Mouse (Mus musculus) heart, postnatal 25 days (tissue): ENCODE measurements around the gene Hexb. TPM values are rescaled to one million over a fixed set of nuclear protein-coding genes. Genes with fewer than 3 reads are reported as not detected.
A peak's percentile ranks its signal among the peaks of the same experiment; 100 is the strongest.

Source experiments
- DNase-seq: peaks from one replicate; pipeline ENCODE4 v3.0.0; 2022; ENCODE audit warnings: low spot score
- intact Hi-C: fragments of 180-260 bp; cut with DNase I; formaldehyde crosslinking; loops from one replicate; pipeline ENCODE4 v1.15.1; 2025
- total RNA-seq, 2 experiments: library from RNA; stranded (reverse); gene quantifications; 2 replicates each; pipeline ENCODE4 v1.2.3; 2021

The Hexb gene
- total RNA-seq: 10 to 100 TPM; 20.8 to 23.2 TPM

DNA sequence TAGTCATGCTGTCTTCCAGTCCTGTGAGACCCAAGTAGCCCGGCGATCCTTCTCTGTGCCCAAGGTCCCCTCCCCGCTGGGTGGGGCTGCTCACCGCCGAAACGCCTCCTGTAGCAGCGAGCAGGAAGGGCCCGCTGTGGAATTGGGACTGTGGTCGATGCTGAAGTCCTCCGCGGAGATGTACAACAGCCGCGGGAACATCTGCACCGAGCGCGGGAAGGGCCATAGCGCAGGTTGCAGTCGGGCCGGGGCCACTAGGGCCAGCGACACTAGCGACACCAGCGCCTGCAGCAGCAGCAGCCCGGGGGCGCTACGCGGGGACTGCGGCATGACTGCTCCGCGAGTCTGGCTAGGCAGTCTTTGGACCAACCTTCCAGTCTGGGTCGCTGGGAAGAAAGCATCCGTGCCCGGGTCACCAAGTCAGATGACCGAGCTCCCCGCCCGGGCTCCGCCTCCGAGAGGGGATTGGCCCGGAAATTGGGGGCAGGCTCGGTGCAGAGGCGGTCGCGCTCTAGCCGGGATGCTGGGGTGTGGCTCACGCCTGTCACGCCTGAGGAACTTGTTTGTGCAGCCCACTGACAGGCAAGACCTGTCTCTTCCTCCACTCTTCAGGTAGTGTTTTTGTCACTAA is at the start of gene Hexb:
Gene Hexb, minus strand, starts transcription at position 426 of the 631 bp plus-strand sequence.
- intact Hi-C loops: no loop called here
- DNase-seq: peak; percentile 94

DNA sequence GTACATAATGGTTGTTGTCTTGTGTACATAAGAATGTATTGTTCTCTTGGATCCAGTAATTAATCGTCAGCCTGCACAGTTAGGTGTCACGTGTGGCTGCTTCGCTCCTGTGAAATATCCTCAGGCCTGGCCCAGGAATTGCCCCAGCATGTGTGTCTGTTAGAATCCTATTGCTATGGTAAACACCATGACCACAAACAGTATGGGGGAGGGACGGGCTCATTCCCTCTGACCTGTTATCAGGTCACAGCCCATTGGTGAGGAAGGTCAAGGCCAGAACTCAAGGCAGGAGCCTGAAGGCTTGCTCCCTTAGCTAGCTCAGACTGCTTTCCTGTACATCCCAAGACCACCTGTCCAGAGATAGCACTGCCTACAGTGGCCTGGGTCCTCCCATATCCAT is 49.6 kb upstream of the Hexb start:
- intact Hi-C loops: no loop called here

DNA sequence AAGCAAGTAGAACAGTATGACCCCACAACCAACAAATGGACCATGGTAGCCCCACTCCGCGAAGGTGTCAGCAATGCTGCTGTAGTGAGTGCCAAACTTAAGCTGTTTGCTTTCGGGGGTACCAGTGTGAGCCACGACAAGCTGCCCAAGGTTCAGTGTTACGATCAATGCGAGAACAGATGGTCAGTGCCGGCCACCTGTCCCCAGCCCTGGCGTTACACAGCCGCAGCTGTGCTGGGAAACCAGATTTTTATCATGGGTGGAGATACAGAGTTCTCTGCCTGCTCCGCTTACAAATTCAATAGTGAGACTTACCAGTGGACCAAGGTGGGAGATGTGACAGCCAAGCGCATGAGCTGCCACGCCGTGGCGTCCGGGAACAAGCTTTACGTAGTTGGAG is 48.1 kb upstream of the Hexb start:
- intact Hi-C loops: no loop called here
- no peak for DNase-seq

More for the DNA sequence above, 49.6 kb upstream of the Hexb start:
- DNase-seq: no peak

DNA sequence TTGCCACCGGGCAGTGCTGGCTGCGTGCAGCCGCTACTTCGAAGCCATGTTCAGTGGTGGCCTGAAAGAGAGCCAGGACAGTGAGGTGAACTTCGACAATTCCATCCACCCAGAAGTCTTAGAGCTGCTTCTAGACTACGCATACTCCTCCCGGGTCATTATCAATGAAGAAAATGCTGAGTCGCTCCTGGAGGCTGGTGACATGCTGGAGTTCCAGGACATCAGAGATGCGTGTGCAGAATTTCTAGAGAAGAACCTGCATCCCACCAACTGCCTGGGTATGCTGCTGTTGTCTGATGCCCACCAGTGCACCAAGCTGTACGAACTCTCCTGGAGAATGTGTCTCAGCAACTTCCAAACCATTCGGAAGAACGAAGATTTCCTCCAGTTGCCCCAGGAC is 47.0 kb upstream of the Hexb start:
- intact Hi-C loops: no loop called here
- no peak for DNase-seq

DNA sequence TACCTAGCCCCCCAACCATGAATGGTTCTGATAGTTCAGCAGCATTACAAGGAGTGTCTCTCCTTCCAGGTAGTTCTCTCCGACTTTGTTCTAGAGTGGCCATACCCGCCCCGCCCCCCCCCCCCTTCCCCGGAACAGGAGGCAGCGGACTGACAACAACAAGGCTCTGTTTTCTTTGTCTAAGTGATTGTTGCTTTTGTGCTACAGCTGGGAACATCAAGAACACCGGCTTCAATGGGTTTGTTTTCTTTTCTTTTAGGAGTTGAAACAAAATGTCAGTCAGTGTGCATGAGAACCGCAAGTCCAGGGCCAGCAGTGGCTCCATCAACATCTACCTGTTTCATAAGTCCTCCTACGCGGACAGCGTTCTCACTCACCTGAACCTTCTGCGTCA is 46.6 kb upstream of the Hexb start:
- intact Hi-C loops: loop anchor here (5.0 kb wide), 2 partner anchors 198 to 303 kb away; no protein-coding TSS in a partner anchor
- no peak for DNase-seq

DNA sequence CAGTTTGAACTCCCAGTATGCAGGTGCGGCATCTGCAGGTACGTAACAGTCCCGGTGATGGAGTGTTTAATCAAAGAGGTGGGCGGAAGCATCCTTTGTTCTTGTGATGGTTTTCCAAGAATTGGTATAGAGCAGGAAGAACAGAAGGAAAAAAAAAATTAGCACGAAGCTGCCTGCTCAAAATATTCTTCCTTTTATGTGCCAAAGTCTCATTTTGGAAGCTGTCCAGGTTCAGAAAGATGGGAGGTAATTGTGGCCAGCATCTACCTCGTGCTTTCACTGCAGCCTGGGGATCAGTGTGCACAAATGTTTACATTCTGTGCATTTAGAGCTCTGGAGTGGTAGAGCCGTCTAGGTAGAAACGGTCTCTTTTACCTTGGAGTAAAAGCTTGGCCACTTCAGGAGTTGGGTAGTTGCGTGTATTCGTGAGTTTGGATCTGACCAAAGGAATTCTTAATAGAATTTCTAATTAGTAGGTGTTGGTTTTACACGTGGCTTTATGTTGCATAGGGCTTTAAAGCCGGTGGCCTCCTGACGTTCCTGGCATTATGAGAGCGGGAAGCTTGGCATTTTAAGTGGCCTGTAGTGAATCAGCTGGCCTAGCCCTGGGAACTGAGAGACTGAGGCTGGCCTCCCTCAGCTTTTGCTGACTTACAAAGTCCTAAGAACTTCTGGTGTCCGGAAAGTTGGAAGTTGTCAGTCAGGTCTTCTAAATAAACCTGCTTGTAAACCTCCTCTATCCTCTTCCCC is 46.0 kb upstream of the Hexb start:
- intact Hi-C loops: loop anchor here (5.0 kb wide), 2 partner anchors 198 to 303 kb away; no protein-coding TSS in a partner anchor
- no peak for DNase-seq

DNA sequence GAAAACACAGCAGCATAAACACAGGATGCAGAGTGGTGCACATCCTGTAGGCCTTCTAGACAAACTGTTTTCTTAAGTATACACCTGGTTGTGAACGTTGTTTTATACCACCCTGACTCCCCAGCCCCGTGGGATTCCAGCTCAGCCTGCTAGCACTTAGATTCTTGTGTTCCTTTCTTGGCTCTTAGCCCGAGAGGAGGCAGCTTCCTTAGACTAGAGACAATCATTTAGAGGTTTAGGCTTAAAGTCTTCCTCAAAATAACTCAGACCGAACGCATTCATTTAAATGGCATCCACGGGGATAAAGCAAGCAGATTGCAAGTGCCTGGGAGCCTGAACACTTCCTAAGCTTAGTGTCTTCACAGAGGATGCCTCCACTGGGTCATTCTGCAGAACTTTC is 44.6 kb upstream of the Hexb start:
- no peak for DNase-seq
- intact Hi-C loops: loop anchor here (5.0 kb wide), 2 partner anchors 200 to 305 kb away; no protein-coding TSS in a partner anchor

DNA sequence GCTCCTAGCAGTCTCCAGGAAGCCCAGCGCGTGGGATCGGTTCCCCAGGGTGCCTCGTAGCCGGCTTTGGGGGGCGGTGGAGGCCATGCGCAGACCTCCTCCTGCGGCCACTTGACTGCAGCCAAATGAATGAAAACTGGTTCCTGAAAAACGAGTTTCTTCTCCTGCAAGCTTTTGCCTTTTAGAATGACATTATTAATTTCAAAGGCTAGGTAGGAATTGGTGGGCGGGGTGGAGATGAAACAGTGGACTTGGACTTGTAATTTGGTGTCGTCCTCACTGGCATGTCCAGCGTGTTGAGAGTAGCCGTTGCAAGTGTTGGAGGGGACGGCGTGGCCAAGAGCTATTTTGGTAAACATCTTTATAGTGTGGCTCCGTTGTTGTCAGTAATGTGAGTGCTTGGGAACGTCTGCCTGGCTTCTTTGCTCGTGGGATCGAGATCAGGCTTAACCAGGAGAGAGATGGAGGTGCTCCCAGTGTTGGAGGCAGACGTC is 43.7 kb upstream of the Hexb start:
- intact Hi-C loops: loop anchor here (2.0 to 5.0 kb wide), 3 partner anchors 53 to 305 kb away; no protein-coding TSS in a partner anchor
- no peak for DNase-seq

DNA sequence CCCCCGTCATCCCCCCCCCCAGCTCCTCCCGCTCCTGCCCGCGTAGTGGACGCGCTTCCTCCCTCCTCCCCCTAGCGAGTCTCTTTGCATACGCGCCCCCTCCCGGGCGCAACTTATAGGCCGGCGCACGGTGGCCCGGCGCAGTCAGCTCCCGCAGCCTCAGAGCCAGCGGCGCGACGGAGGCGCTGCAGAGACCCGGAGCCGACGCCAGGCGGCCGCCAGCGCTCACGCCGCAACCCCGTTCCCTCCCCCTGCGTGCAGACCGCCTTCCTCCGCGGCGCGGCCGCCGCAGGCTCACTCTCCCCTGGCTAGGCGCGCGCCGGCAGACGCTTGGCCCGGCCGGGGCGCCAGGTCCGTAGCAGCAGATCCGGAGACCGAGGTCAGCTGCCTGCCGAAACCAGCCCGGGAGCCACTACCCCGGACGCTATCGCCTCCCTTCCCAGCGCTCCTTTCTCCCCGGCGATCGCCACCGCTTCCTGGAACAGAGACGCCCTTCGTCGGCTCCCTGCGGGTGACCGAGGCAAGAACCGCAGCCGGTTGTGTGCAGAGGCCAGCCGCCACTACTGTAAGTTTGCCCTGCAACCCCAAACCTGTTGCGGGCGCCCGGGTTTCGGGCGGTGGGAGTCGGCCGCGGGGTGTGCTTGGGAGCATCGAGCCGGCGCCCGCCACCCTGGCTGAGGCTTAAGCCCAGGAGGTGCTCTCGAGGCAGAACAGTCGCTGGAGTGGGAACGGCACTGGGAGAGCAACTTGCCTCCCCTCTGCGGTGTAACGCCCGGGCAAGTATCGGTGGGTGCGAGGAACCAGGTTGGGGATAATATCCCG is 43.0 kb upstream of the Hexb start, which contains the start of gene Enc1:
Gene Enc1, plus strand, starts transcription at position 141 of the 822 bp plus-strand sequence.
- intact Hi-C loops: loop anchor here (2.0 to 5.0 kb wide), 3 partner anchors 54 to 306 kb away; no protein-coding TSS in a partner anchor

DNA sequence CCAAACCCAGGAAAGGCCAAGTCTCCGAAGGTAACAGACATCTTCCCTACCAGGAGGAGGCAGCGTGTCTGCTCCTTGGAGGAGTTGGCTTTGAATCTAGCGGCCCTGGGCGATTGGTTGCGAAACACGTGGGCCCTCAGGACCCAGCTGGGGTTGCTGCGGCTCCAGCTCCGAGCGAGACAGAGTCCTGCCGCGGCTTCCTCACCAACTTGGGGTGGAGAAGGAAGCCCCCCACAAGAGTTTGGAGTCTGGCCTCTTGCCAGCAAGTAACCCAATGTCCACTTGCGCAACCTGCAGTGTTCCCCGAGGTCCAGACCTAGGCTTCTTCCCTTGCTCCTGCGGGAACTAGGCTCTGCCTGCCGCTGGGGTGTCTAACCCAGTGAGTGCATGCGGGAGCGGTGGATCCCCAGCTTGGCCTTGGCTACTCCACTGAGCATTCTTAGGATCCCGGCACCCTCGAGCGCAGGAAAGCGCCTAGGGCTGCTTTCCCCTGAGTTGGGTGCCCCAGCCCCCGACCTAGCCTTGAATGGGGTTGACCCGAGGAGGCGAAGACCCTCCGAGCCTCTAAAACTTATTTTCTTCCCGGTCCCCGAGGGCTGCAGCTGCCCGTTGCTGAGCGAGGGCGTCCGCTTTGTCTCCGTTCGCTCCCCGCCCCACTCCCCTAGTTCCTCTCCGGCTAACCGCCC is 42.3 kb upstream of the Hexb start:
- peak; percentile 77 for DNase-seq
- intact Hi-C loops: loop anchor here (2.0 to 5.0 kb wide), 3 partner anchors 54 to 307 kb away; no protein-coding TSS in a partner anchor

More for the DNA sequence above, 43.0 kb upstream of the Hexb start, which contains the start of gene Enc1:
- DNase-seq: peak; percentile 87

DNA sequence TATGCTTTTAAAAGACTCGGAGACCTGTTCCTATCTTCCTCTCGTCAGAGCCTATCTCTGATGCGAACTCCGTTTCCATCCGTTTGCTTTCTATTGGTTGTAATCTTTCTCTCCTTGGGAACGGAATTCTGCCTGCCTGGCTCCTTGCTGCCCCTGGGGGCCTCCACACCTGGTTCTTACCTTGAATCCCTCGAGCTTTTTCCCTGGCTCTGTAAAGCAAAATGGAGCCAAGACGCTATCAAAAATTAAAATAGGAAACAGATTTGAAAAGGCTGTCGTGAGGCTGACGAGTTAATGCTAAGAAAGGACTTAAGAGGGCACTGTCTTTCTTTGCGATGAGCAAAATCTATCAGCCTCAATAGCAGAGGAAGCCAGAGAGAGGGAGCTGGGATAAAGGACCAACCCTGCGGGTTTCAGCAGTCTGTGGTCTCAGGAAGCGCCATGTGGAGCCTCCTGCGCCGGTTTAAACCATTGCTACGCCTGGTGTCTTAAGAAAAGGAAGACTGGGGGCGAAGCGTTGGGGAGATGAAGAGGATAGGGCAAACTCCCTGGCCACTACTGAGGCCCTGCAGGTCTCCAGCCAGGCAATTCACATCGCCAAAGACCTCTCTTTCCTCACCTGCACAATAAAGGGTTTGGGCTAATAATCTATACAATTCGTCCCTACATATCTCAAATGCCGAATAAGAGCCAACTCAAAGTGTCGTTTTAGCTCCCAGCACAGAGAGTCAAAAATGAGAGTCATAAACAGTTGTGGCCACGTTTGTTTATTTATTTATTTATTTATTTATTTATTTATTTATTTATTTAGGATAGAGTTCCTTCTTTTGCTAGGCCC is 41.4 kb upstream of the Hexb start:
- DNase-seq: no peak
- intact Hi-C loops: loop anchor here (2.0 to 10.0 kb wide), 8 partner anchors 55 to 793 kb away; no protein-coding TSS in a partner anchor

DNA sequence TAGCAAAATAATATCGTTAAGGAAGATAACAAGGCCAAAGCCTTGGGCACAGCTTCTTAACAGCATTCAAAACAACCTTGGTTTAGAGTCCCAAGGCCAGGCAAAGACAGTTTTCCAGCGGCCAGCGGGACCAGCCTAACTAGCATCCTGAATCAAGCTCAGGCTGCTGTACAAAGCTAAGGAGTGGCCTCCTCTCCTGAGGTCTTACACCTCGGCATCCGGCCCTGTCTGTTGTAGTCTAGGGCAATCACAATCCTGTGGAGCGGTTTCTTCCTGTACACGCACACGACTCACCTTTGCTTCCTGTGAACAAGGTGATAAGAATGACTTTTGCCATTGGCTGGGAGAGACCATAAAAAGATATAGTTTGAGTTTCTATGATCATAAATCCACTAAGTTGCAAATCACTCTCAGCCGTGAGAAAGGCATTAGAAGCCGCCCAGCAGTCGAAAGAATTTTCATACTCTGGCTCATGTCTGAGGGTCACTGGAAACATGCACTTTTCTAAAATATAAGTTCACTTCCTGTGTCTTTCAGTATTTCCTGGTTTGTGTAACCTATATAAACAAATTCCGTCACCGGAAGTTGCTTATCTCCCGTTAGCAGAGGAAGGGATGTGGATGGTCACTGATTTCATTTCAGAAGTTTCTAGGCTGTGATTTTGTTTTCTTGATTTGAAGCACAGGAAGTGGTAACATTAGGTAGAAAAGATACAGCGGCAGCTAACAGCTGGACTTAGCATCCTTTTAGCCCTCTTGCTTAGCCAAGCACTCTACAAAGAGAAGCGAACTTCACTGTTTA is 40.2 kb upstream of the Hexb start:
- DNase-seq: no peak
- intact Hi-C loops: loop anchor here (5.0 to 10.0 kb wide), 5 partner anchors 329 to 794 kb away; no protein-coding TSS in a partner anchor

DNA sequence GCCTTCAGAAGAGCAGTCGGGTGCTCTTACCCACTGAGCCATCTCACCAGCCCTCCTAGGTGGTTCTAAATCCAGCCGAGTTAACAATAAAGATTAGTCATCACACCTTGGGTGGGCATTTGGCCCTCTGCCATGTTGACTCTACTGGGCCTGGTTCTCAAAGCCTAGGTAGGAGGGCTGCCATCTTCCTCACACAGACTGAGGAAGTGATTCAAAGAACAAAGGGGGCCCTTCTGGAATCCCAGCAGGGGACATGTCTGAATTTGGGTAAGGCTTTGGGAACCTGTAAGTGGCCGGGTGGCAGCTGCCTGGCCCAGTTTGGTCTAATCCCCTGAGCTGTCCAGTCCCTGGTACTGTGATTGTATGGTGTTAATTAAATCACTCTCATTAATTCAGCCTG is 39.5 kb upstream of the Hexb start:
- intact Hi-C loops: loop anchor here (5.0 to 10.0 kb wide), 5 partner anchors 330 to 795 kb away; no protein-coding TSS in a partner anchor
- no peak for DNase-seq

DNA sequence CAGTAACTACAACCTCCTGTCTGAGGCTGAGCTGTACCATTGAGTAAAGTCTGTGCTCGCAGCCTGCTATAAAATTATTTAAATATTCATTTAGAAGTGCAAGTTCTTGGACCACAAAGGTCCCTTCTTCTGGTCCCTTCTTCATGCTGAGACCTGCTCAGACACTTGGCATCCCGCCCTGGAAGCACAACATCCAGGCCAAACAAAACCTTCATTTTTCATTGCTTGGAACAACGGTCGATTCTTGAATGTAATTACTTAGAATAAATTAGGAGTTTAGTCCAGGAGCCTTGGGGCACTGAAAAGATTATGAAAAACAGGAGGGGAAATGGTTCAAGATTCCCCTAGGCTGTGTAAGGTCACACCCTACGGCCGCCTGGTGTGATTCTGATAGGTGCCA is 37.8 kb upstream of the Hexb start:
- DNase-seq: no peak
- intact Hi-C loops: loop anchor here (1.0 to 10.0 kb wide), 6 partner anchors 331 to 796 kb away; no protein-coding TSS in a partner anchor

DNA sequence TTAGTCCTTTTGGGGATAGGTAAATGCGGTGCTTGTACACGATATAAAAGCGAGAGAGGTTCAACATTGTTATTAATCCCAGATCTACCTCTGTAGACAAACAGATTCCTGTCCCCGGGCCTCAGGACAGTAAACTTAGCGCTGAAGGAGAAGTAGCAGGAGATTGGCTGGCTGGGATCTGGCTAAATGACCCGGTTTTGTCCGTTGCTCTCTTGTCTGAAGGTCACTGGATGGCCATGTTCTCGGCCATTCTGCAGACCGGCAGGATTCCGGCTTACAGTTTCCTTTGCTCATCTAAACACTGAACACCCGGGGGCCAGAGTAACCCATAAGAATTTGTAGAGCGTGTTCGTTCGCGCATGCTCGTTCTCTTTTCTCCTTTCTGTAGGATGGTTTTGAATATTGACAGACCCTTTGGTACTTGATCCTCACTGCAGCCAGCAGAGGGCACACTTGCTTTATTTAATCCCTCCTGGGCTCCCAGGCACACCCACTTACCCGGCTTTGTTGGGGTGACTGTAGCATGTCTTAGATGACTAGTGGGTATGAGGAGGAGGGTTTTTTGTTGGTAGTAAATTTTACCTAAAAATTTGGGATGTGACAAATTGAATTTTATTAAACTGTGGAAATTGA is 36.7 kb upstream of the Hexb start:
- peak; percentile 48 for DNase-seq
- intact Hi-C loops: loop anchor here (1.0 to 10.0 kb wide), 6 partner anchors 332 to 797 kb away; no protein-coding TSS in a partner anchor

DNA sequence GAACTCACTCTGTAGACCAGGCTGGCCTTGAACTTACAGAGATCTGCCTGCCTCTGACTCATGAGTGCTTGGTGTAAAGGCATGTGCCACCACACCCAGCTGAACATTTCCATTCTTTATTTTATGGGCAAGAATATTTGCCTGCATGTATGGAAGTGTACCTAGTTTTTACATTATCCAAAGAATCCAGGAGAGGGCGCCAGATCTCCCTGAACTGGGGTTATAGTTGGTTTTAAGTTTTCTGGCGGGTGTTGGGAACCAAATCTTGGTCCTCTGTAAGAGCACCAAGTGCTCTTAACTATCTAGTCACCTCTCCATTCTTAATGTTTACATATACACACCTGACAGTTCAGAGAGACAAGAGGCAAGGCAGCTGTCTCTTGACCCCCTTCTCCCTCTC is 34.9 kb upstream of the Hexb start:
- DNase-seq: no peak
- intact Hi-C loops: loop anchor here (10.0 kb wide), 1 partner anchor 522 kb away; no protein-coding TSS in a partner anchor

DNA sequence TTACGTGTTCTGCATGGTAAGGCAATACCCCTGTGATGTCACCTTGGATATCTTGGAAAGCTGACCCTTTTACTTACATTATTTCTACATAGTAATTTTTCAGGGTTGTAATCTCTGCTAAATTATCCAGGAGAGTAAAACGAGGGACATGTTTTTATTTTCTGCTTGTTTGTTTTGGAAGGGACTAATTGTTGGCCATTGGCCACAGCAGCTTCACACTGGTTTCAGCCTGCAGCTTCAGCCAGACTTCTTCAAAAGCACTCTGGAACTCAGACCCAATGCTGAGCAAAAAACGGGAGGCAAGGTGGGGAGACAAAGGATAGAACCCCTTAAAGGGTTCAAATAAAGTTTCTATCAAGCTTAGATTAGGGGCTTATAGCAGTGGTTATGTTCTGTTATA is 31.9 kb upstream of the Hexb start:
- intact Hi-C loops: loop anchor here (10.0 kb wide), 1 partner anchor 525 kb away; no protein-coding TSS in a partner anchor
- DNase-seq: no peak
